Comparison of ENCODE assay signal across 9 mouse cellular contexts in genomic region chr4:151741249-151742137, GRCm38 (mm10).
DNase-seq lines count a peak whose midpoint lies in the region; ATAC-seq and TF ChIP-seq lines count a peak whose summit lies in the region.
"Had no signal": no experiment of that assay in that cellular context is flagged by ENCODE, and none has a peak within 500 bp of the region (broad histone marks: within the 10 kb centered on the region; RNA-seq: fewer than 3 reads in every experiment).

No protein-coding gene starts in this region.

- peaks cover 23% of the 10 kb centered on the region for H3K4me1 ChIP-seq in forebrain, embryonic 16.5 days (replicated peaks; ENCODE audit: control insufficient read depth, insufficient read depth, low read length)
- H3K4me1 ChIP-seq in forebrain, postnatal 0 days (ENCODE audit: insufficient read depth) = peaks cover 19% of the 10 kb centered on the region
- peaks cover 12% of the 10 kb centered on the region; the same call in 1 of the 2 replicates for H3K4me1 ChIP-seq in stomach, embryonic 14.5 days (ENCODE audit: control insufficient read depth, insufficient read depth, low read length)
- 0 out of 2 replicates have a peak, but pooled peaks cover 2% of the 10 kb centered on the region for H3K4me1 ChIP-seq in stomach, postnatal 0 days (replicated peaks; ENCODE audit: control insufficient read depth, insufficient read depth)
- H3K4me1 ChIP-seq in stomach, embryonic 16.5 days (ENCODE audit: control insufficient read depth, insufficient read depth, low read length) = peaks cover 13% of the 10 kb centered on the region

- ATAC-seq in forebrain, embryonic 16.5 days = no peak
- ATAC-seq in forebrain, postnatal 0 days = no peak
- peak; percentile 38; the same call in 1 of the 2 replicates for ATAC-seq in stomach, embryonic 14.5 days (ENCODE audit: insufficient number of reproducible peaks, insufficient read depth, low FRiP score, low read depth)
- no peak for ATAC-seq in stomach, postnatal 0 days (ENCODE audit: low FRiP score, low TSS enrichment)
- ATAC-seq in stomach, embryonic 16.5 days (ENCODE audit: insufficient read depth, low FRiP score) = peak; percentile 58
- no peak for ATAC-seq in monocyte, adult 5-6 weeks (replicated peaks; ENCODE audit: insufficient number of reproducible peaks, low FRiP score, low TSS enrichment, poor library complexity, severe bottlenecking)

- no peak for TF ChIP-seq CTCF in forebrain, postnatal 0 days (IDR thresholded peaks at IDR 0.05; ENCODE audit: low read depth)
- no peak for TF ChIP-seq CTCF in stomach, postnatal 0 days (IDR thresholded peaks at IDR 0.05; ENCODE audit: low read depth)

- WGBS in forebrain, embryonic 16.5 days = 59% methylated on average over 20 of the region's 20 CpGs
- 46% methylated on average over 20 of the region's 20 CpGs for WGBS in forebrain, postnatal 0 days
- WGBS in stomach, embryonic 14.5 days = 28% methylated on average over 20 of the region's 20 CpGs
- WGBS in stomach, postnatal 0 days = 16% methylated on average over 20 of the region's 20 CpGs
- 16% methylated on average over 20 of the region's 20 CpGs for WGBS in stomach, embryonic 16.5 days

- H3K27me3 ChIP-seq in forebrain, embryonic 16.5 days (replicated peaks; ENCODE audit: control insufficient read depth, insufficient read depth, low read length) = no peaks in the 10 kb centered on the region
- H3K27me3 ChIP-seq in forebrain, postnatal 0 days (ENCODE audit: insufficient read depth, low read length) = no peaks in the 10 kb centered on the region
- H3K27me3 ChIP-seq in stomach, embryonic 14.5 days (ENCODE audit: control insufficient read depth, insufficient read depth, low read length) = no peaks in the 10 kb centered on the region
- H3K27me3 ChIP-seq in stomach, postnatal 0 days (ENCODE audit: control insufficient read depth, insufficient read depth, low read length) = no peaks in the 10 kb centered on the region
- no peaks in the 10 kb centered on the region for H3K27me3 ChIP-seq in stomach, embryonic 16.5 days (ENCODE audit: control insufficient read depth, insufficient read depth, low read length)

- no peaks in the 10 kb centered on the region for H3K9me3 ChIP-seq in forebrain, embryonic 16.5 days (ENCODE audit: control insufficient read depth, low read length)
- H3K9me3 ChIP-seq in forebrain, postnatal 0 days (ENCODE audit: low read length) = no peaks in the 10 kb centered on the region
- H3K9me3 ChIP-seq in stomach, embryonic 14.5 days (ENCODE audit: control insufficient read depth, low read depth, low read length) = no peaks in the 10 kb centered on the region
- no peaks in the 10 kb centered on the region for H3K9me3 ChIP-seq in stomach, postnatal 0 days (ENCODE audit: control insufficient read depth, low read length)
- no peaks in the 10 kb centered on the region for H3K9me3 ChIP-seq in stomach, embryonic 16.5 days (replicated peaks; ENCODE audit: control insufficient read depth, low read length)

- peak overlapping the region; percentile 36 for H3K27ac ChIP-seq in forebrain, embryonic 16.5 days (ENCODE audit: low read length)
- H3K27ac ChIP-seq in forebrain, postnatal 0 days (ENCODE audit: low read depth, low read length) = no peak overlapping the region
- no peak overlapping the region for H3K27ac ChIP-seq in stomach, embryonic 14.5 days (ENCODE audit: low read length)
- H3K27ac ChIP-seq in stomach, postnatal 0 days (replicated peaks) = no peak overlapping the region
- no peak overlapping the region for H3K27ac ChIP-seq in stomach, embryonic 16.5 days (ENCODE audit: low read length)

- no peak overlapping the region for H3K4me2 ChIP-seq in forebrain, embryonic 16.5 days (ENCODE audit: low read length)
- no peak overlapping the region for H3K4me2 ChIP-seq in forebrain, postnatal 0 days (ENCODE audit: low read depth)
- 0 out of 2 replicates have a peak overlapping the region, but pooled peaks have one; percentile 13 for H3K4me2 ChIP-seq in stomach, embryonic 14.5 days (replicated peaks; ENCODE audit: low read depth, low read length)
- no peak overlapping the region for H3K4me2 ChIP-seq in stomach, postnatal 0 days (replicated peaks; ENCODE audit: low read depth)
- H3K4me2 ChIP-seq in stomach, embryonic 16.5 days (ENCODE audit: low read depth, low read length) = no peak overlapping the region

- H3K36me3 ChIP-seq in forebrain, embryonic 16.5 days (ENCODE audit: control insufficient read depth, insufficient read depth) = no peaks in the 10 kb centered on the region
- H3K36me3 ChIP-seq in forebrain, postnatal 0 days (ENCODE audit: insufficient read depth) = no peaks in the 10 kb centered on the region
- no peaks in the 10 kb centered on the region for H3K36me3 ChIP-seq in stomach, embryonic 14.5 days (ENCODE audit: control insufficient read depth, insufficient read depth, low read length)
- H3K36me3 ChIP-seq in stomach, postnatal 0 days (ENCODE audit: control insufficient read depth, insufficient read depth, low read length) = no peaks in the 10 kb centered on the region
- H3K36me3 ChIP-seq in stomach, embryonic 16.5 days (ENCODE audit: control insufficient read depth, insufficient read depth, low read length) = no peaks in the 10 kb centered on the region

- no peak overlapping the region for H3K9ac ChIP-seq in forebrain, embryonic 16.5 days (replicated peaks; ENCODE audit: low read depth, low read length)
- no peak overlapping the region for H3K9ac ChIP-seq in forebrain, postnatal 0 days
- no peak overlapping the region for H3K9ac ChIP-seq in stomach, embryonic 14.5 days (replicated peaks; ENCODE audit: low read depth, low read length)
- H3K9ac ChIP-seq in stomach, postnatal 0 days (ENCODE audit: low read length) = no peak overlapping the region
- no peak overlapping the region for H3K9ac ChIP-seq in stomach, embryonic 16.5 days (ENCODE audit: low read length)

- DNase-seq in forebrain, postnatal 0 days = no peak
- no peak for DNase-seq in stomach, postnatal 0 days (ENCODE audit: low spot score)
- DNase-seq in liver = peak; percentile 57
- DNase-seq in left cerebral cortex, postnatal 4 days = no peak
- DNase-seq: cerebellum, postnatal 25 days had no signal

- no peak for TF ChIP-seq EP300 in stomach, postnatal 0 days (optimal IDR thresholded peaks at IDR 0.05)

- no peak overlapping the region for H3K4me3 ChIP-seq in forebrain, embryonic 16.5 days (replicated peaks; ENCODE audit: low read length)
- no peak overlapping the region for H3K4me3 ChIP-seq in forebrain, postnatal 0 days (ENCODE audit: low read depth, low read length)
- no peak overlapping the region for H3K4me3 ChIP-seq in stomach, embryonic 14.5 days (ENCODE audit: low read depth, low read length)
- no peak overlapping the region for H3K4me3 ChIP-seq in stomach, postnatal 0 days (ENCODE audit: low read depth, low read length)
- no peak overlapping the region for H3K4me3 ChIP-seq in stomach, embryonic 16.5 days (replicated peaks; ENCODE audit: low read length)

- intact Hi-C loops in left cerebral cortex, postnatal 4 days (cut with DNase I) = no loop called here

Comparison
In these comparisons a context has a peak if more than half of its experiments do, and no peak if none do; other contexts are left out.
1. ATAC-seq: peak in stomach, embryonic 14.5 days (single experiment) and stomach, embryonic 16.5 days (single experiment); none in forebrain, embryonic 16.5 days (single experiment), forebrain, postnatal 0 days (single experiment), stomach, postnatal 0 days (single experiment) and monocyte, adult 5-6 weeks (single experiment).